Mouse (Mus musculus) MEL (cell line): ENCODE results near the gene Sf3b6. TPM values are rescaled to one million over a fixed set of nuclear protein-coding genes. Genes with fewer than 3 reads are reported as not detected.
A peak's percentile ranks its signal among the peaks of the same experiment; 100 is the strongest.

Experiments
- DNase-seq: peaks from one replicate; pipeline ENCODE4 v3.0.0; 2011; ENCODE audit warnings: low read depth, low spot score
- H3K27ac ChIP-seq: 2 replicates; pipeline ENCODE4 v1.5.1; 2012; ENCODE audit warnings: low read depth, mild to moderate bottlenecking, control low read depth, low read length, moderate library complexity; ENCODE audit not compliant: control insufficient read depth
- H3K27me3 ChIP-seq, 2 experiments: fragments of 150-350 bp in 1 of 2; sonication (generic) in 1 of 2; 2 replicates each; pipeline ENCODE4 v1.6.1; 2012; ENCODE audit warnings: low read length in 2 of 2, mild to moderate bottlenecking in 2 of 2, improper control_type of control experiment in 1 of 2, moderate library complexity in 1 of 2; ENCODE audit not compliant: insufficient read depth in 2 of 2, control insufficient read depth in 1 of 2
- H3K36me3 ChIP-seq, 2 experiments: 2 replicates each; pipeline ENCODE4 v1.6.1; 2012 to 2014; ENCODE audit warnings: low read length in 2 of 2, improper control_type of control experiment in 1 of 2, inconsistent platforms in 1 of 2, mild to moderate bottlenecking in 1 of 2; ENCODE audit not compliant: insufficient read depth in 2 of 2, control insufficient read depth in 1 of 2
- H3K4me1 ChIP-seq, 2 experiments: fragments of 150-350 bp in 1 of 2; sonication (generic) in 1 of 2; 2 replicates each; pipeline ENCODE4 v1.6.1; 2012; ENCODE audit warnings: low read length in 2 of 2, improper control_type of control experiment in 1 of 2, mild to moderate bottlenecking in 1 of 2; ENCODE audit not compliant: insufficient read depth in 2 of 2, control insufficient read depth in 1 of 2
- H3K4me3 ChIP-seq, 2 experiments: fragments of 150-350 bp in 1 of 2; sonication (generic) in 1 of 2; 2 replicates each; pipeline ENCODE4 v1.5.1; 2012; ENCODE audit warnings: low read depth in 2 of 2, low read length in 2 of 2, mild to moderate bottlenecking in 2 of 2, moderate library complexity in 2 of 2, control low read depth in 1 of 2, improper control_type of control experiment in 1 of 2; ENCODE audit not compliant: control insufficient read depth in 1 of 2, insufficient read depth in 1 of 2
- H3K79me2 ChIP-seq: 2 replicates; pipeline ENCODE4 v1.6.1; 2012; ENCODE audit warnings: mild to moderate bottlenecking, low read length, moderate library complexity; ENCODE audit not compliant: control insufficient read depth, poor library complexity, insufficient read depth
- H3K9ac ChIP-seq: 2 replicates; pipeline ENCODE4 v1.6.1; 2012; ENCODE audit warnings: low read depth, mild to moderate bottlenecking, control low read depth, low read length, moderate library complexity; ENCODE audit not compliant: control insufficient read depth, poor library complexity, severe bottlenecking
- H3K9me3 ChIP-seq: fragments of 150-350 bp; sonication (generic); replicated peaks from 2 replicates; pipeline ENCODE4 v1.6.1; 2012; ENCODE audit warnings: mild to moderate bottlenecking, low read length, improper control_type of control experiment, moderate library complexity; ENCODE audit not compliant: insufficient read depth
- BHLHE40 ChIP-seq: IDR thresholded peaks from 2 replicates; pipeline ENCODE4 v1.6.1; 2012; ENCODE audit warnings: low read depth, mild to moderate bottlenecking, inconsistent platforms, low read length, improper control_type of control experiment, borderline replicate concordance
- CHD1 ChIP-seq: IDR thresholded peaks from 2 replicates; pipeline ENCODE4 v1.6.1; 2012; ENCODE audit warnings: low read depth, mild to moderate bottlenecking, inconsistent platforms, low read length, improper control_type of control experiment
- CHD2 ChIP-seq: IDR thresholded peaks from 2 replicates; pipeline ENCODE4 v1.6.1; 2011; ENCODE audit warnings: low read length, improper control_type of control experiment
- CTCF ChIP-seq, 3 experiments: IDR thresholded peaks in 2 of 3; conservative IDR thresholded peaks in 1 of 3; 2 replicates each; pipeline ENCODE4 v1.5.1; 2011 to 2012; ENCODE audit warnings: low read length in 3 of 3, low read depth in 2 of 3, mild to moderate bottlenecking in 2 of 3, improper control_type of control experiment in 1 of 3, inconsistent platforms in 1 of 3, mixed read lengths in 1 of 3, moderate library complexity in 1 of 3; ENCODE audit not compliant: control insufficient read depth in 1 of 3, insufficient read depth in 1 of 3, poor library complexity in 1 of 3, severe bottlenecking in 1 of 3
- E2F4 ChIP-seq: IDR thresholded peaks from 2 replicates; pipeline ENCODE4 v1.6.1; 2011; ENCODE audit warnings: low read depth, low read length, improper control_type of control experiment, borderline replicate concordance
- ELF1 ChIP-seq: IDR thresholded peaks from 2 replicates; pipeline ENCODE4 v1.6.1; 2014; ENCODE audit warnings: low read depth, mild to moderate bottlenecking, inconsistent platforms, low read length, improper control_type of control experiment, moderate library complexity
- EP300 ChIP-seq, 2 experiments: IDR thresholded peaks; 2 replicates each; pipeline ENCODE4 v1.6.1; 2011; ENCODE audit warnings: improper control_type of control experiment in 2 of 2, low read length in 2 of 2, low read depth in 1 of 2, mild to moderate bottlenecking in 1 of 2
- ETS1 ChIP-seq: IDR thresholded peaks from 2 replicates; pipeline ENCODE4 v1.6.1; 2012; ENCODE audit warnings: low read depth, mild to moderate bottlenecking, inconsistent platforms, low read length, improper control_type of control experiment, moderate library complexity
- GABPA ChIP-seq: IDR thresholded peaks from 2 replicates; pipeline ENCODE4 v1.6.1; 2012; ENCODE audit warnings: low read depth, mild to moderate bottlenecking, inconsistent platforms, low read length, improper control_type of control experiment, moderate library complexity
- GATA1 ChIP-seq: IDR thresholded peaks from 2 replicates; pipeline ENCODE4 v1.6.1; 2011; ENCODE audit warnings: low read depth, low read length, improper control_type of control experiment
- HCFC1 ChIP-seq: IDR thresholded peaks from 2 replicates; pipeline ENCODE4 v1.6.1; 2012; ENCODE audit warnings: low read depth, mild to moderate bottlenecking, inconsistent platforms, low read length, improper control_type of control experiment, moderate library complexity
- JUND ChIP-seq: IDR thresholded peaks from 2 replicates; pipeline ENCODE4 v1.6.1; 2011; ENCODE audit warnings: low read depth, mild to moderate bottlenecking, improper control_type of control experiment, low read length
- KAT2A ChIP-seq: conservative IDR thresholded peaks from 2 replicates; pipeline ENCODE4 v1.6.1; 2012; ENCODE audit warnings: low read depth, low read length, improper control_type of control experiment, inconsistent platforms
- MAFK ChIP-seq: IDR thresholded peaks from 2 replicates; pipeline ENCODE4 v1.6.1; 2011; ENCODE audit warnings: low read depth, mild to moderate bottlenecking, low read length, improper control_type of control experiment, borderline replicate concordance
- MAZ ChIP-seq: IDR thresholded peaks from 2 replicates; pipeline ENCODE4 v1.6.1; 2012; ENCODE audit warnings: low read depth, mild to moderate bottlenecking, inconsistent platforms, low read length, improper control_type of control experiment
- MEF2A ChIP-seq: IDR thresholded peaks from 2 replicates; pipeline ENCODE4 v1.6.1; 2014; ENCODE audit warnings: low read depth, mild to moderate bottlenecking, inconsistent platforms, low read length, improper control_type of control experiment; ENCODE audit not compliant: poor library complexity, insufficient replicate concordance, severe bottlenecking; ENCODE audit errors: extremely low read depth
- MXI1 ChIP-seq: IDR thresholded peaks from 2 replicates; pipeline ENCODE4 v1.6.1; 2011; ENCODE audit warnings: mild to moderate bottlenecking, low read depth, low read length, improper control_type of control experiment
- MYB ChIP-seq: IDR thresholded peaks from 2 replicates; pipeline ENCODE4 v1.6.1; 2011; ENCODE audit warnings: mild to moderate bottlenecking, low read depth, low read length, improper control_type of control experiment
- MYC ChIP-seq: IDR thresholded peaks from 2 replicates; pipeline ENCODE4 v1.6.1; 2011; ENCODE audit warnings: low read depth, mild to moderate bottlenecking, low read length, improper control_type of control experiment, moderate library complexity
- NELFE ChIP-seq: IDR thresholded peaks from 2 replicates; pipeline ENCODE4 v1.6.1; 2011; ENCODE audit warnings: low read depth, low read length, improper control_type of control experiment
- POLR2A ChIP-seq, 2 experiments: IDR thresholded peaks; 2 replicates each; pipeline ENCODE4 v1.6.1; 2011 to 2012; ENCODE audit warnings: low read length in 2 of 2, mild to moderate bottlenecking in 2 of 2, control low read depth in 1 of 2, improper control_type of control experiment in 1 of 2, low read depth in 1 of 2, moderate library complexity in 1 of 2; ENCODE audit not compliant: control insufficient read depth in 1 of 2, insufficient read depth in 1 of 2, poor library complexity in 1 of 2
- POLR2AphosphoS2 ChIP-seq: IDR thresholded peaks from 2 replicates; pipeline ENCODE4 v1.6.1; 2011; ENCODE audit warnings: low read length, improper control_type of control experiment
- POLR2AphosphoS5 ChIP-seq: IDR thresholded peaks from 2 replicates; pipeline ENCODE4 v1.6.1; 2012; ENCODE audit warnings: low read depth, borderline replicate concordance, mild to moderate bottlenecking, inconsistent platforms, low read length, moderate library complexity, mixed read lengths
- RAD21 ChIP-seq: IDR thresholded peaks from 2 replicates; pipeline ENCODE4 v1.6.1; 2011; ENCODE audit warnings: mild to moderate bottlenecking, low read depth, low read length, improper control_type of control experiment
- RCOR1 ChIP-seq: IDR thresholded peaks from 2 replicates; pipeline ENCODE4 v1.6.1; 2012; ENCODE audit warnings: low read depth, mild to moderate bottlenecking, inconsistent platforms, low read length, improper control_type of control experiment
- SIN3A ChIP-seq: IDR thresholded peaks from 2 replicates; pipeline ENCODE4 v1.6.1; 2012; ENCODE audit warnings: low read length, improper control_type of control experiment, inconsistent platforms
- SMC3 ChIP-seq: IDR thresholded peaks from 2 replicates; pipeline ENCODE4 v1.6.1; 2011; ENCODE audit warnings: low read depth, low read length, improper control_type of control experiment
- TAL1 ChIP-seq: IDR thresholded peaks from 2 replicates; pipeline ENCODE4 v1.6.1; 2012; ENCODE audit warnings: mild to moderate bottlenecking, inconsistent platforms, low read length, moderate library complexity, mixed read lengths
- TBP ChIP-seq: IDR thresholded peaks from 2 replicates; pipeline ENCODE4 v1.8.0; 2011; ENCODE audit warnings: low read depth, low read length, improper control_type of control experiment
- UBTF ChIP-seq: IDR thresholded peaks from 2 replicates; pipeline ENCODE4 v1.6.1; 2012; ENCODE audit warnings: low read depth, mild to moderate bottlenecking, inconsistent platforms, low read length, improper control_type of control experiment, moderate library complexity, borderline replicate concordance; ENCODE audit not compliant: insufficient read depth
- USF1 ChIP-seq: IDR thresholded peaks from 2 replicates; pipeline ENCODE4 v1.6.1; 2014; ENCODE audit warnings: low read depth, mild to moderate bottlenecking, inconsistent platforms, low read length, improper control_type of control experiment, moderate library complexity
- USF2 ChIP-seq, 2 experiments: IDR thresholded peaks; 2 replicates each; pipeline ENCODE4 v1.6.1; 2011 to 2012; ENCODE audit warnings: improper control_type of control experiment in 2 of 2, low read length in 2 of 2, borderline replicate concordance in 1 of 2, inconsistent platforms in 1 of 2, low read depth in 1 of 2, mild to moderate bottlenecking in 1 of 2; ENCODE audit not compliant: insufficient read depth in 1 of 2
- ZKSCAN1 ChIP-seq: IDR thresholded peaks from 2 replicates; pipeline ENCODE4 v1.6.1; 2012; ENCODE audit warnings: low read depth, mild to moderate bottlenecking, inconsistent platforms, low read length, improper control_type of control experiment, moderate library complexity
- ZMIZ1 ChIP-seq: IDR thresholded peaks from 2 replicates; pipeline ENCODE4 v1.6.1; 2012; ENCODE audit warnings: low read depth, mild to moderate bottlenecking, inconsistent platforms, low read length, improper control_type of control experiment, moderate library complexity
- ZNF384 ChIP-seq: IDR thresholded peaks from 2 replicates; pipeline ENCODE4 v1.6.1; 2012; ENCODE audit warnings: low read depth, mild to moderate bottlenecking, inconsistent platforms, low read length, improper control_type of control experiment
- polyA plus RNA-seq, 2 experiments: library from polyadenylated mRNA; stranded (reverse) in 1 of 2; unstranded in 1 of 2; fragments of >175 nt in 1 of 2; fragments of >200 nt in 1 of 2; gene quantifications; 2 replicates each; pipeline versions ENCODE4 v1.2.1 to v1.2.4; 2012; ENCODE audit warnings: low replicate concordance in 2 of 2, low read depth in 1 of 2; ENCODE audit not compliant: insufficient read length in 2 of 2, insufficient read depth in 1 of 2, missing spikeins in 1 of 2
- total RNA-seq: library from RNA; depleted of rRNA; stranded (reverse); fragments of 300-350 nt; gene quantifications from 2 replicates; pipeline ENCODE4 v1.2.3, GENCODE M21; 2012

Gene Sf3b6
- total and polyA plus RNA-seq, 3 experiments, result 163 to 186 TPM; not detected in 1

DNA sequence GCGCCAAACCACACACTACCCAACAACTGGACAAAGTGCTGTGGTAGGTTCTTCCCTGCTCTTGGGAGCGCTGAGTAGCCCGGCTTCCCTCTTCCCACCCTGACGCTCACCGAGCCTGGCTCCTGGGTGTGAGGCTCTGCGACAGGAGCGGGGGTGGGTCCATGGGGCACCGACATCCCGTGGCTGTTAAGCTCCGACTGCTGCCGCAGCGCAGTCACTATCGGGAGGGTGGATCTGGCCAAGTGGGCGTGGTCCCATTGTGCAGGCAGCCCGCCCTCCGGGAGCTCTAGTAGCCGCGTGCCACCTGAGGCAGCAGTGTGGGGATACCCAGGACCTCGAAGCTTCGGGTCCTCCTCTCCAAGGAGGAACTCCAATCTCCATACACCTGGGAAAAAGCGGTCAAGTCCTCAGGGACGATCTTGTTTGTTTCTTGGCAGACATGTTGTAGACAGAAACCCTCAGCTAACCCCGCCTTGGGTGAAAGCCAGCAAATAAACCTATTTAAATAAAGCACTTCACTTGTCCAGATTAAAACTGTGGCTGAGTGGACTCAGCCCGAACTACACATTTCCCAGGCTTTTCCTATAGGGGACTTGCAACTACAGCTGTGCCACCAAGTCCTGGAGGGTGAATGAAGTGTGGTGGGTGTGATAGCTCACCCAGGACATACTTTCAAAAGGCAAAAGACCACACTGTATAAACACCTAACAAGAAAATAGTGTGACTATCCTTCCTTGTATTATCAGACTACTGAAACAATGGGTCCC lies 57.0 kb downstream of the Sf3b6 start, which contains the start of gene Mfsd2b:
Mfsd2b (minus strand) TSS at position 199 of the 767 bp plus-strand sequence.
- Histone ChIP-seq H3K9ac (peak within 1 kb of the TSS; percentile 84), H3K79me2 (peaks cover 5% of the 10 kb centered on the region), H3K4me3 (peak within 1 kb of the TSS; percentile 71 to 93), H3K36me3 (peaks cover 0 to 24% of the 10 kb centered on the region in 2 experiments; a peak in 3 of 4 replicates), H3K27me3 (no peaks in the 10 kb centered on the region), H3K27ac (peak within 1 kb of the TSS; percentile 92), H3K4me1 (peaks cover 16 to 34% of the 10 kb centered on the region in 2 experiments), H3K9me3 (no peaks in the 10 kb centered on the region)
- peak; percentile 95 for DNase-seq
- TF ChIP-seq KAT2A, result no peak; the same call in 1 of the 2 replicates
- TF ChIP-seq SMC3, result no peak
- TF ChIP-seq TBP, result peak; percentile 74
- no peak for TF ChIP-seq TAL1
- peak; percentile 28; the same call in 1 of the 2 replicates for TF ChIP-seq USF1
- no peak for TF ChIP-seq MYB
- peak; percentile 71 to 87; a peak in 3 of 4 replicates for TF ChIP-seq POLR2A (IDR thresholded peaks at IDR 0.05; ENCODE audit: control insufficient read depth in 1 of 2, insufficient read depth in 1 of 2, low read depth in 1 of 2, low read length in 2 of 2, poor library complexity in 1 of 2)
- peak; percentile 92 for TF ChIP-seq NELFE
- no peak for TF ChIP-seq RCOR1
- no peak for TF ChIP-seq ZKSCAN1
- TF ChIP-seq EP300 (IDR thresholded peaks at IDR 0.05; ENCODE audit: low read depth in 1 of 2, low read length in 2 of 2), result peak; percentile 56 to 62
- TF ChIP-seq POLR2AphosphoS5, result peak; percentile 81; the same call in 1 of the 2 replicates
- TF ChIP-seq MAZ, result 0 out of 2 replicates have a peak, but pooled peaks have one; percentile 31
- peak; percentile 68 for TF ChIP-seq GATA1
- peak; percentile 9; the same call in 1 of the 2 replicates for TF ChIP-seq ELF1
- no peak for TF ChIP-seq CHD2
- TF ChIP-seq ZMIZ1, result peak; percentile 93
- no peak for TF ChIP-seq ZNF384
- TF ChIP-seq CTCF (IDR thresholded peaks at IDR 0.05 in 2 of 3, conservative IDR thresholded peaks at IDR 0.05 in 1 of 3; ENCODE audit: control insufficient read depth in 1 of 3, insufficient read depth in 1 of 3, low read depth in 2 of 3, low read length in 3 of 3, poor library complexity in 1 of 3, severe bottlenecking in 1 of 3), result no peak
- TF ChIP-seq CHD1, result peak; percentile 68
- TF ChIP-seq MAFK, result no peak
- TF ChIP-seq BHLHE40, result peak; percentile 64; the same call in 1 of the 2 replicates
- no peak for TF ChIP-seq JUND
- TF ChIP-seq POLR2AphosphoS2, result peak; percentile 98
- TF ChIP-seq GABPA, result no peak
- TF ChIP-seq SIN3A, result peak; percentile 88
- TF ChIP-seq E2F4, result no peak; the same call in 1 of the 2 replicates
- TF ChIP-seq USF2 (IDR thresholded peaks at IDR 0.05; ENCODE audit: borderline replicate concordance in 1 of 2, insufficient read depth in 1 of 2, low read depth in 1 of 2, low read length in 2 of 2), result no peak
- no peak for TF ChIP-seq RAD21
- TF ChIP-seq ETS1, result peak; percentile 76
- TF ChIP-seq HCFC1, result peak; percentile 40; the same call in 1 of the 2 replicates
- no peak for TF ChIP-seq MYC
- TF ChIP-seq MXI1, result peak; percentile 89
- TF ChIP-seq UBTF, result 0 out of 2 replicates have a peak, but pooled peaks have one; percentile 67
- TF ChIP-seq MEF2A, result no peak
